Mouse (Mus musculus) E14TG2a.4 (cell line): ENCODE measurements around the gene Abca17.

Source experiments
- H3K27me3 ChIP-seq: 2 replicates; pipeline ENCODE4 v1.6.1; 2014; ENCODE audit warnings: low read length, control low read depth; ENCODE audit not compliant: insufficient read depth
- H3K36me3 ChIP-seq: 2 replicates; pipeline ENCODE4 v1.6.1; 2014; ENCODE audit warnings: low read length, control low read depth; ENCODE audit not compliant: insufficient read depth
- H3K4me1 ChIP-seq: replicated peaks from 2 replicates; pipeline ENCODE4 v1.6.1; 2014; ENCODE audit warnings: low read depth, low read length, control low read depth
- H3K4me3 ChIP-seq: replicated peaks from 2 replicates; pipeline ENCODE4 v1.5.1; 2014; ENCODE audit warnings: mild to moderate bottlenecking, low read length
- H3K9me3 ChIP-seq: 2 replicates; pipeline ENCODE4 v1.6.1; 2014; ENCODE audit warnings: low read length, control low read depth
- CTCF ChIP-seq: conservative IDR thresholded peaks from 2 replicates; pipeline ENCODE4 v1.5.1; 2014; ENCODE audit warnings: low read length
- NANOG ChIP-seq: IDR thresholded peaks from 2 replicates; pipeline ENCODE4 v1.6.1; 2014; ENCODE audit warnings: borderline replicate concordance, low read length, mixed read lengths
- POU5F1 ChIP-seq: IDR thresholded peaks from 2 replicates; pipeline ENCODE4 v1.6.1; 2014; ENCODE audit warnings: low read length, borderline replicate concordance

Gene Abca17

DNA sequence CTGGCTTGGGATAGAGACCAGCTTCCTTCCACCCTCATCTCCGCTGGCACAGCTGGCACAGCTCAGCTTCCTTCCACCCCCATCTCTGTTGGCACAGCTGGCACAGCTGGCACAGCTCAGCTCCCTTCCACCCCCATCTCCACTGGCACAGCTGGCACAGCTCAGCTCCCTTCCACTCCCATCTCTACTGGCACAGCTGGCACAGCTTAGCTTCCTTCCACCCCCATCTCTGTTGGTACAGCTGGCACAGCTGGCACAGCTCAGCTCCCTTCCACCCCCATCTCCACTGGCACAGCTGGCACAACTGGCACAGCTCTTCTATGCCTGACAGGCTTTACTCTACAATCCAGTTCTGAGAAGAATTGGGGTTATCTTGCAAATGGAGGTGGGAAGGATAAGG is 83.7 kb downstream of the Abca17 start:
- Histone ChIP-seq H3K36me3 (no peaks in the 10 kb centered on the region), H3K9me3 (peaks cover 52% of the 10 kb centered on the region), H3K4me3 (no peak overlapping the region), H3K4me1 (no peaks in the 10 kb centered on the region), H3K27me3 (no peaks in the 10 kb centered on the region)
- TF ChIP-seq CTCF (no peak), NANOG (no peak), POU5F1 (no peak)

DNA sequence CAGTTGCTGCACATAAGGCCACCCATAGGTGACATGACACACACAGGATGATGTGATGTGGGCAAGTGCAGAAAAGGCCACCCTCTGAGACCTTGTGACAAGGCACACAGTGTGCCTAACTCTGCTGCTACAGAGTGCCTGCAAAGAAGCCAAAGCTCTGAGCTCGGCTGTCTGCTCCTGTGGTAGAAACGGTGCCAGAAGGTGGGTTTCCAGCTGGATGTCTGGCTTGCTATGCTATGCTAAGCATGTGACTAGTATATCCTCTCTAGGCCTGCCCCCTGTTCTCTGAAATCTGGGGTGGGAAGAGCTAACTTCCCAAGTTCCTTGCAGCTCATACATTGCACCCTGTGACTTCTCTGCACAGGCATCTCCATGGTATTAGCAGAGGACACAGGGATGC is 86.1 kb downstream of the Abca17 start:
- H3K4me3 ChIP-seq, result no peak overlapping the region
- no peak for TF ChIP-seq NANOG
- TF ChIP-seq POU5F1, result no peak
- no peak for TF ChIP-seq CTCF

DNA sequence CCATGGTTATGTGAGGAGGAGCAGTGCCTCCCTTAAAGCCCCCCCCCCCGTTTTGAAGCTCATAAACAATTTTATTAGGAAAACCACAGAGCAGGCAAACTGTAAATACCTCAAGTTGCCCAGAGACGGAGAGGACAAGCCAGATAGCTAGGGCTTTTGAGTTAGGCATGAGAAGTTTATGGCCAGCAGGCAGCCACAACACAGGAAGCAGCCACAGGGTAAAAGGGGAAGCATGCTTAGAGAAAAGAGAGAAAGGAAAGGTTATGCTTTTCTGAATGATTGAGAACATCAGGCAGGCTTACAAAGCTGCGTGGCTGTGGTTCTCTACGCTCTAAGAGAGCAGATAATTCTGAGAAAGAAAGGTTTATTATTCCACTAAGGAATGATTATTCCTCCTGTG is 90.4 kb downstream of the Abca17 start:
- H3K4me1 ChIP-seq, result no peaks in the 10 kb centered on the region
- H3K4me3 ChIP-seq, result no peak overlapping the region
- TF ChIP-seq CTCF (no peak), POU5F1 (no peak), NANOG (no peak)
- no peaks in the 10 kb centered on the region for H3K36me3 ChIP-seq
- no peaks in the 10 kb centered on the region for H3K27me3 ChIP-seq
- H3K9me3 ChIP-seq, result peaks cover 10% of the 10 kb centered on the region

More for the DNA sequence above, 86.1 kb downstream of the Abca17 start:
- Histone ChIP-seq H3K9me3 (peaks cover 30% of the 10 kb centered on the region), H3K4me1 (no peaks in the 10 kb centered on the region), H3K27me3 (no peaks in the 10 kb centered on the region), H3K36me3 (no peaks in the 10 kb centered on the region)

DNA sequence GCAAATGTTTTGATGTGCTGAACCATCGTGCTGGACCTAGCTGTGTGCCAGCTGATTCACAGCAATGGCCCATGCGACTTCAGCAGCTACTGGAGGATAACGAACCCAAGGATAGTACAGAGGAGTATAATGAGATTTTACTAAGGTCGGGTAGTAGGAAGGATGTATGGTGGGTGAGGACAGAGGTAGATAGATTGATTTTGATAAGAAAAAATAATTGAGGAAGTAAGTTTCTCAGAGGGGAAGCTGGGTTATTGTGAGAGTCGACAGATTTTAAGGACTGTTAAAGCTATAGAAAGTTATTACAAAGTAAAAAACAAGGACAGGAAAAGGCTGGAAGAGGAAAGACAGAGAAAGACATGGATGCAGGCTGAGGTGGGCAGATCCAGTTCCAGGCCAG is 91.2 kb downstream of the Abca17 start:
- Histone ChIP-seq H3K27me3 (no peaks in the 10 kb centered on the region), H3K9me3 (peaks cover 7% of the 10 kb centered on the region), H3K4me1 (no peaks in the 10 kb centered on the region), H3K36me3 (no peaks in the 10 kb centered on the region), H3K4me3 (no peak overlapping the region)
- TF ChIP-seq POU5F1 (no peak), CTCF (no peak), NANOG (no peak)

DNA sequence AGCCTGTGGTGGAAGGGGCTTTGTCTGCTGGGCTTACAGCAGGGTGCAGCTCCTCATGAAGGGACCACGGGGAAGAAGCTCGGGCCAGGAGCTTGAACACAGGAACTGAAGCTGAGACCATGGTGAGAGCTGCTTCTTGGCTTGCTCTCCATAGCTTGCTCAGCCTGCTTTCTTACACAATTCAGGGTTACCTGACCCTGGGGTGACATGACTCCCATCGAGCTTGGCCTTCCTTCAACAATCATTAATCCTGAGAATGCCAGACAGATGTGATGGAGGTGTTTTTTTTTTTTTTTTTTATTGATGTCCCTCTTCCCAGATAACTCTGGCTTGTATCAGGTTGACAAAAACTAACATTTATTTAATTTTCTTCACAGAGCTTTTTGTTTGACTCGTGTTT is 91.9 kb downstream of the Abca17 start:
- Histone ChIP-seq H3K27me3 (no peaks in the 10 kb centered on the region), H3K4me1 (no peaks in the 10 kb centered on the region), H3K36me3 (no peaks in the 10 kb centered on the region), H3K4me3 (no peak overlapping the region), H3K9me3 (peaks cover 1% of the 10 kb centered on the region)
- no peak for TF ChIP-seq NANOG
- no peak for TF ChIP-seq CTCF
- no peak for TF ChIP-seq POU5F1

DNA sequence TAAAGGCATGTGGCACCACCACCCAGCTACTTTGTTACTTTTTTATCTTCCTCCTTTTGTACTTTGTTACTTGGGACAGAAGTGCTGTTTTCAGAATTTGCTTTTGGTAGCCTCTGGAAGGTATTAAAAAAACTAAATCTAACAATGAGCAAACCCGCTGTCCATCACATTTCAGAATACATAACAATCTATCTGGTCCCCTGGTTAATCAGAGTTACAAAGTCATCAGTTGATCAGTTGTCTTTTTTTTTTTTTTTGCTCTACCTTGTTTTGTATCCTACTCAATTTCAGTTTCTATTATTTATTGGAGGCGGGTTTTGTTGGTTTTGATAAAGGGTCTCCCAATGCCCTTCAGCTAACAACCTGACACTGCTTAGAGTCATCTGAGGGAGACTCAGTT is 98.5 kb downstream of the Abca17 start:
- TF ChIP-seq POU5F1 (no peak), NANOG (no peak), CTCF (no peak)
- Histone ChIP-seq H3K36me3 (peaks cover 24% of the 10 kb centered on the region), H3K9me3 (peaks cover 5% of the 10 kb centered on the region), H3K4me3 (peak overlapping the region; percentile 96), H3K4me1 (peaks cover 33% of the 10 kb centered on the region), H3K27me3 (no peaks in the 10 kb centered on the region)

DNA sequence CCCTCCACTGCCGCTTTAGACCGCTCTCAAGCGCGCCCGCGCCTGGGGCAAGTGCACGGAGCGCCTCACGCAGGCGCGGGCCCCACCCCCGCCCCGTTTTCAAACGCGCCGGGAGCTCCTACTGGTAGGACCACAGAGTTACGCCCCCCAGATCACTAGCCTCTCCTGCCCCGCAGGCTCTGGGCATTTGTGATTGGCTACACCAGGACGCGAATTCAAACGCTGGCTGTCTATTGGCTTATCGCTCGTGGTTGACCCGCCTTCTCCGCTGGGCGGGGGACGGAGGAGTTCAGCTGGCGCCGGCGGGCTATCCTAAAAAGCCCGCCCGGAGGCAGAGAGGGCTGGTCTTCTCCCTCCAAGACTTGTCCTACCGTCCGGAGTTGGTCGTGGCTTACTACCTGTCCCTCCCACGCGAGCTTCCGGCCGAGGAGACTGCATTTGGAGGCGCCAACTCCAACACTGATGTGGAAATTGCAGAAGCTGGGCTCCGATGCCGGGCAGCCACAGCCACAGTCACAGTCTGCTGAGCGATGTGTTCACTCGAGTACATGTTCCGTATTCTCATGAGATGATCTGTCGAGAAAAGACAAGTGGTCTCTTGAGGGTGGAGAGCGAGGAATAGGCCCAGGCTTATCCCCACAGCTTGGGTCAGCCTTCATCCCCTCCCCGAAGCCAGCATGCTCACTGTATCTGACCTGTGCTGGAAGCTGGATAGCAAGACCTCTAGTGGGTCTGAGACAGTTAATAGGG is 99.4 kb downstream of the Abca17 start, which contains the start of gene Ccnf:
Gene Ccnf (minus strand): TSS at position 165 of the 750 bp plus-strand sequence.
- Histone ChIP-seq H3K9me3 (peaks cover 5% of the 10 kb centered on the region), H3K4me1 (peaks cover 35% of the 10 kb centered on the region)

DNA sequence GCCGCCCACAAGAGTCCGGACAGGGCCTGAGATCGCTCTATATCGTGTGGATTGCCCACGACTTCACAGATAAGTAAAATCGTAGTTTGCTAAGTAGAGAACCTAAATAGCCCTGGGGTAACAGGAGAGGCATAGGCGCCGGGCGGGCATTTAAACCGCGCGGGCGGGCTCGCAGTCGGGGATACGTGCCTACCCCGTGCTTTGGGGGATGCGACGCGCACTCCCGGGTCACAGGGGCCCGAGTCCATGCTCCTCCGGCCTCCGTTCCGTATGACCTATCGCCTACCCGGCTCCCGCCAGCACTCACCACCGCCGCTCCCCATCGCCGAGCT is 99.9 kb downstream of the Abca17 start:
- Histone ChIP-seq H3K4me1 (peaks cover 38% of the 10 kb centered on the region), H3K9me3 (peaks cover 5% of the 10 kb centered on the region), H3K27me3 (no peaks in the 10 kb centered on the region), H3K36me3 (peaks cover 37% of the 10 kb centered on the region), H3K4me3 (peak overlapping the region; percentile 96)
- TF ChIP-seq POU5F1 (no peak), CTCF (no peak), NANOG (no peak)

More for the DNA sequence above, 99.4 kb downstream of the Abca17 start, which contains the start of gene Ccnf:
- no peak for TF ChIP-seq CTCF
- no peak for TF ChIP-seq NANOG
- no peak for TF ChIP-seq POU5F1
- H3K36me3 ChIP-seq, result peaks cover 33% of the 10 kb centered on the region
- no peaks in the 10 kb centered on the region for H3K27me3 ChIP-seq
- peak within 1 kb of the TSS; percentile 96 for H3K4me3 ChIP-seq

DNA sequence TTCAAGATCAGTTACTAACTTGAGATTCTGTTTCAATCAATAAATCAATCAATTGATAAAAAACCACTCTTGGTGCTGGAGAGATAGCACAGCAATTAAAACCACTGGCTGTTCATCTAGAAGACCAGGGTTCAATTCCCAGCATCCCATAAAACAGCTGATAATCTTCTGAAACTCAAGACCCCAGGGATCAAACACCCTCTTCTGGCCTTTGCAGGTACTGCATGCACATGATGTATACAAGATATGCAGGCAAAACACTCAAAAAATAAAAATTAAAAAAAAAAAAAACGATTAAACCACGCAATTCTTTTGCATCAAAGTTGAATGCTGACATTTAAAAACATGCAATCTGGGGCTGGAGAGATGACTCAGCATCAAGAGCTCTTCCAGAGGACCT is 102.2 kb downstream of the Abca17 start:
- H3K4me3 ChIP-seq, result no peak overlapping the region
- peaks cover 5% of the 10 kb centered on the region for H3K9me3 ChIP-seq
- TF ChIP-seq CTCF (peak; percentile 66), POU5F1 (no peak)
- H3K4me1 ChIP-seq, result peaks cover 48% of the 10 kb centered on the region
- H3K36me3 ChIP-seq, result peaks cover 55% of the 10 kb centered on the region
- no peaks in the 10 kb centered on the region for H3K27me3 ChIP-seq
